Mouse (Mus musculus): ENCODE data around the gene Zfp366.

Zfp366 gene

GRCm38 (mm10) chr13:99250806-99251205 is 66.2 kb downstream of the Zfp366 start:
- no peak for DNase-seq (ENCODE audit: low read depth, low spot score)

GRCm38 (mm10) chr13:99254215-99254614 is 69.6 kb downstream of the Zfp366 start:
- DNase-seq (ENCODE audit: low read depth, low spot score), result no peak

- DNase-seq (ENCODE audit: low read depth, low spot score), result no peak
Measured at GRCm38 (mm10) chr13:99254781-99255180, 70.2 kb downstream of the Zfp366 start.

- no peak for DNase-seq (ENCODE audit: low read depth, low spot score)
Measured at GRCm38 (mm10) chr13:99256916-99257315, 72.3 kb downstream of the Zfp366 start.

GRCm38 (mm10) chr13:99258677-99259076 is 74.1 kb downstream of the Zfp366 start:
- no peak for DNase-seq (ENCODE audit: low read depth, low spot score)

- DNase-seq (ENCODE audit: low read depth, low spot score), result no peak
Measured at GRCm38 (mm10) chr13:99259502-99260174, 75.0 kb downstream of the Zfp366 start.

- no peak for DNase-seq (ENCODE audit: low read depth, low spot score)
Measured at GRCm38 (mm10) chr13:99262406-99262805, 77.8 kb downstream of the Zfp366 start.

GRCm38 (mm10) chr13:99263159-99263783 is 78.6 kb downstream of the Zfp366 start:
- DNase-seq (ENCODE audit: low read depth, low spot score), result no peak

GRCm38 (mm10) chr13:99264483-99264882 is 79.9 kb downstream of the Zfp366 start:
- DNase-seq (ENCODE audit: low read depth, low spot score), result no peak

- DNase-seq (ENCODE audit: low read depth, low spot score), result no peak
Measured at GRCm38 (mm10) chr13:99272046-99272445, 87.4 kb downstream of the Zfp366 start.

- DNase-seq (ENCODE audit: low read depth, low spot score), result no peak
Measured at GRCm38 (mm10) chr13:99277521-99277920, 92.9 kb downstream of the Zfp366 start.

- DNase-seq (ENCODE audit: low read depth, low spot score), result no peak
Measured at GRCm38 (mm10) chr13:99278511-99278910, 93.9 kb downstream of the Zfp366 start.

GRCm38 (mm10) chr13:99279351-99279750 is 94.7 kb downstream of the Zfp366 start:
- DNase-seq (ENCODE audit: low read depth, low spot score), result no peak

- no peak for DNase-seq (ENCODE audit: low read depth, low spot score)
Measured at GRCm38 (mm10) chr13:99282961-99283360, 98.3 kb downstream of the Zfp366 start.

GRCm38 (mm10) chr13:99283916-99284315 is 99.3 kb downstream of the Zfp366 start:
- DNase-seq (ENCODE audit: low read depth, low spot score), result no peak

- DNase-seq (ENCODE audit: low read depth, low spot score), result no peak
Measured at GRCm38 (mm10) chr13:99284400-99285160, 100.0 kb downstream of the Zfp366 start.

- no peak for DNase-seq (ENCODE audit: low read depth, low spot score)
Measured at GRCm38 (mm10) chr13:99285241-99285640, 100.6 kb downstream of the Zfp366 start.

- no peak for DNase-seq (ENCODE audit: low read depth, low spot score)
Measured at GRCm38 (mm10) chr13:99287207-99287606, 102.6 kb downstream of the Zfp366 start.

- no peak for DNase-seq (ENCODE audit: low read depth, low spot score)
Measured at GRCm38 (mm10) chr13:99287786-99288185, 103.2 kb downstream of the Zfp366 start.

- no peak for DNase-seq (ENCODE audit: low read depth, low spot score)
Measured at GRCm38 (mm10) chr13:99290766-99291165, 106.1 kb downstream of the Zfp366 start.

GRCm38 (mm10) chr13:99294176-99294575 is 109.6 kb downstream of the Zfp366 start:
- peak; percentile 82 for DNase-seq (ENCODE audit: low read depth, low spot score)

- DNase-seq (ENCODE audit: low read depth, low spot score), result no peak
Measured at GRCm38 (mm10) chr13:99299921-99300320, 115.3 kb downstream of the Zfp366 start.
